Mouse (Mus musculus): Measurements from ENCODE around the gene Elovl5. TPM values are rescaled to one million over a fixed set of nuclear protein-coding genes. Genes with fewer than 3 reads are reported as not detected.

Elovl5 gene
- polyA plus RNA-seq, 1 experiment from 2014 or later = 84.9 TPM

- WGBS = 43% methylated on average over 15 of the region's 15 CpGs
- Histone ChIP-seq H3K36me3 (no peaks in the 10 kb centered on the region), H3K27ac (ENCODE audit: poor library complexity, severe bottlenecking) (no peak overlapping the region), H3K9me3 (replicated peaks) (no peaks in the 10 kb centered on the region), H3K4me3 (no peak overlapping the region), H3K27me3 (replicated peaks) (no peaks in the 10 kb centered on the region), H3K9ac (0 out of 2 replicates have a peak overlapping the region, but pooled peaks have one; percentile 9), H3K4me2 (peak overlapping the region; percentile 32), H3K4me1 (replicated peaks) (peaks cover 25% of the 10 kb centered on the region)
- no peak for ATAC-seq (ENCODE audit: insufficient number of reproducible peaks, low FRiP score)
Measured at GRCm38 (mm10) chr9:78016288-78016687, 99.1 kb downstream of the Elovl5 start.

- Histone ChIP-seq H3K9ac (0 out of 2 replicates have a peak overlapping the region, but pooled peaks have one; percentile 13), H3K4me3 (no peak overlapping the region), H3K27ac (ENCODE audit: poor library complexity, severe bottlenecking) (peak overlapping the region; percentile 35; the same call in 1 of the 2 replicates), H3K27me3 (replicated peaks) (no peaks in the 10 kb centered on the region), H3K36me3 (no peaks in the 10 kb centered on the region), H3K4me1 (replicated peaks) (peaks cover 32% of the 10 kb centered on the region), H3K4me2 (no peak overlapping the region), H3K9me3 (replicated peaks) (no peaks in the 10 kb centered on the region)
- WGBS = 19% methylated on average over 9 of the region's 9 CpGs
- peak; percentile 62 for ATAC-seq (ENCODE audit: insufficient number of reproducible peaks, low FRiP score)
Measured at GRCm38 (mm10) chr9:78021256-78021655, 104.1 kb downstream of the Elovl5 start.

GRCm38 (mm10) chr9:78022187-78022945 lies 105.2 kb downstream of the Elovl5 start:
- no peaks in the 10 kb centered on the region for H3K36me3 ChIP-seq
- no peaks in the 10 kb centered on the region for H3K9me3 ChIP-seq (replicated peaks)
- peaks cover 24% of the 10 kb centered on the region for H3K4me1 ChIP-seq (replicated peaks)
- H3K27me3 ChIP-seq (replicated peaks) = no peaks in the 10 kb centered on the region
- no peak overlapping the region for H3K4me3 ChIP-seq
- ATAC-seq (ENCODE audit: insufficient number of reproducible peaks, low FRiP score) = peak; percentile 30; the same call in 1 of the 2 replicates
- H3K9ac ChIP-seq = no peak overlapping the region
- H3K4me2 ChIP-seq = no peak overlapping the region
- WGBS = 59% methylated on average over 8 of the region's 8 CpGs
- H3K27ac ChIP-seq (ENCODE audit: poor library complexity, severe bottlenecking) = peak overlapping the region; percentile 35; the same call in 1 of the 2 replicates

DNA sequence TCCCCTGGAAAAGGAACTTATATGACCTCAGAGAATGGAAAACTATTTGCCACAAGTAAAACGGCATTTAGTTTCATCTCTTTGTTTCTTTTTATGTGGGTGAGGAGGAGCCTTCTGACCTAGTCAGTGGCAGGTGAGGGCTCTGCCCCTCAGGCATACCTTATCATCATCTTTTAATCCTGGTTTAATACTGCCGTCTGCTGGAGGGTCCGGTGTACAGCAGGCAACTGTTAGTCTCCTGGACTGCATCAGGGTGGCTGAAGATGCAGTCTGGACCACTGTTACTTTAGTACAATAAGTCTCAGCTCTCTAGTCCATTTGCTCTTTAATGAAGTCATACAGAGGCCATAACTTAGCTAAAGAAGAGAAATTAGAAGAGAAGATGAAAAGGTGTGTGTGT lies 107.7 kb downstream of the Elovl5 start:
- 20% methylated on average over 3 of the region's 3 CpGs for WGBS

DNA sequence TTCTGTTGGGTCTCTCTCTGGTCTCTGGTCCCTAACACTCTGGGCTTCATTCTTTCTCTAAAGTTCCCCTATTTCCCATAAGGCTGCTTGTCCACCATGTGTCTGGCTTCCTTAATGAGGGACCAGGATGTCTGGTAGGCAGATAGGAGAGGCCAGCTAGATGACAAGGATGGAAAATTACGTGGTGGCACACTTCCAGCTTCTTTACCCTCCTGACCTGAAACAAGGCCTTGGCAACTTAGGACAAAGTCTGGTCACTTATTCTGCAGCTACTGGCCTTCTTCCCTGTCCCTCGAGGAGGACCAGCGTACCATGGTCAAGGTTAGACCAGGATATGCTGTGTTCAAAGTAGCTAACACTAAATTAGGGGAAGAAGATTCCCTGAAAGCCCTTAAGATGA lies 109.9 kb downstream of the Elovl5 start:
- H3K9ac ChIP-seq = no peak overlapping the region
- H3K4me2 ChIP-seq = no peak overlapping the region
- no peaks in the 10 kb centered on the region for H3K36me3 ChIP-seq
- no peaks in the 10 kb centered on the region for H3K27me3 ChIP-seq (replicated peaks)
- H3K9me3 ChIP-seq (replicated peaks) = no peaks in the 10 kb centered on the region
- H3K4me3 ChIP-seq = no peak overlapping the region
- 61% methylated on average over 3 of the region's 3 CpGs for WGBS
- no peak overlapping the region for H3K27ac ChIP-seq (ENCODE audit: poor library complexity, severe bottlenecking)
- H3K4me1 ChIP-seq (replicated peaks) = peaks cover 5% of the 10 kb centered on the region
- no peak for ATAC-seq (ENCODE audit: insufficient number of reproducible peaks, low FRiP score)

More for the DNA sequence above, 107.7 kb downstream of the Elovl5 start:
- Histone ChIP-seq H3K4me1 (replicated peaks) (peaks cover 24% of the 10 kb centered on the region), H3K9me3 (replicated peaks) (no peaks in the 10 kb centered on the region), H3K36me3 (no peaks in the 10 kb centered on the region), H3K4me2 (no peak overlapping the region), H3K4me3 (no peak overlapping the region), H3K9ac (no peak overlapping the region), H3K27me3 (replicated peaks) (no peaks in the 10 kb centered on the region), H3K27ac (ENCODE audit: poor library complexity, severe bottlenecking) (no peak overlapping the region)
- ATAC-seq (ENCODE audit: insufficient number of reproducible peaks, low FRiP score) = no peak

DNA sequence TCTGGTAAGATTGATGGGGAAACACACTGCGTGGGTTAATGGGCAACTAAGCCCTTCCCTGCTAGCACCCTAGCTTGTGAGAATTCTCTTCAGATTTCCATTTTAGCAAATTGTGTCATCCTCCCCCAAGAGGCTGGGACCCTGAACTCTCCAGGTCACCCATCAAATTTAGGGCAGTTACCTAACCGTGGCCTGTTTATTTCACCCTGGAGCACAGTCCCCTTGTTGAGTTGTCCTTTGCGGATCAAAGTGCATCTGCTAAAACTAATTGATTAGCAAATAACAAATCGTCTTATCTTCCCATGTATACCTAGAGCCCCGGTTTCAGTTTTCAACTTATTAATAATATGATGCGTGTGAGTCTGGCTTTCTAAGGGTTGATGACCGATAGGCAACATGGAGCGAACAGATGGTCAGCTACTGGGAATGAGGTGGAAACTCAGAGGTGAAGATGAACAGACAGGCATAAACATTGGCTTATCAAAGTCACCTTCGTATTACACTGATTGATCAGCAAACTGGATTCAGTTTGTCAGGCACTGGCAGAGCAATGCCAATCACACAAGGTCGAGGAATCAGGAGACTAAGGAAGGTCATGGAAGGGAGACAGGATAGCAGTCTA lies 113.8 kb downstream of the Elovl5 start:
- Histone ChIP-seq H3K4me1 (replicated peaks) (0 out of 2 replicates have a peak, but pooled peaks cover 3% of the 10 kb centered on the region), H3K4me3 (no peak overlapping the region), H3K36me3 (no peaks in the 10 kb centered on the region), H3K27ac (ENCODE audit: poor library complexity, severe bottlenecking) (no peak overlapping the region), H3K9me3 (replicated peaks) (no peaks in the 10 kb centered on the region), H3K4me2 (no peak overlapping the region), H3K9ac (no peak overlapping the region), H3K27me3 (replicated peaks) (no peaks in the 10 kb centered on the region)
- 85% methylated on average over 10 of the region's 10 CpGs for WGBS
- ATAC-seq (ENCODE audit: insufficient number of reproducible peaks, low FRiP score) = no peak

DNA sequence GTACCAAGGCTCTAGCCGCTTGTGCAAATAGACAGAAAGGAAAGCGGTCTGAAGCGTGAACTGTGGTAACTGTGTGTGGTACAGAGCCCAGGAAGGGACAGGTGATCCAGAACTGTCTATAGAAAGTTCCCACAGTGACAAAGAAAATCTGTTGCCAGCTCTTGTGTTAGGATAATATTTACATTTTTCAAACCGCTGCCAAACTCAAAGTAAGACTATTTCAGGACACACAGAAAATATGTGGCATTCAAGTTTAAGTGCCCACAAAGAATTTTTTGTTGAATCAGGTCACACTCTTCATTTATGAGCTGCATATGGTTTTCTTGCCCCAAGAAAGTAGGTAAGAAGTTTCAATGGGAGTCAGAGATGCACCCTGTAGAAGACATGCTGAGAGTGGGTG lies 115.8 kb downstream of the Elovl5 start:
- Histone ChIP-seq H3K9me3 (replicated peaks) (no peaks in the 10 kb centered on the region), H3K4me1 (replicated peaks) (0 out of 2 replicates have a peak, but pooled peaks cover 3% of the 10 kb centered on the region), H3K4me2 (no peak overlapping the region), H3K27me3 (replicated peaks) (no peaks in the 10 kb centered on the region), H3K4me3 (no peak overlapping the region), H3K36me3 (no peaks in the 10 kb centered on the region), H3K9ac (no peak overlapping the region), H3K27ac (ENCODE audit: poor library complexity, severe bottlenecking) (no peak overlapping the region)
- WGBS = 90% methylated on average over 4 of the region's 4 CpGs
- no peak for ATAC-seq (ENCODE audit: insufficient number of reproducible peaks, low FRiP score)

Other genes with a start within 250 kb of the Elovl5 start
- gene Gclc, start 162.8 kb upstream of the Elovl5 start, polyA plus RNA-seq (2016; fragmentation: Nextera tagmentation; extraction: Ambion mirVana) = 13.0 and 13.7 TPM in 2 replicates
- not detected in 2 replicates for gene Gcm1, start 134.6 kb downstream of the Elovl5 start, polyA plus RNA-seq (2016; fragmentation: Nextera tagmentation; extraction: Ambion mirVana)
- gene Fbxo9, start 191.7 kb downstream of the Elovl5 start, polyA plus RNA-seq (2016; fragmentation: Nextera tagmentation; extraction: Ambion mirVana) = 44.2 and 45.9 TPM in 2 replicates
- 15.8 and 18.8 TPM in 2 replicates for gene Ick, start 191.8 kb downstream of the Elovl5 start, polyA plus RNA-seq (2016; fragmentation: Nextera tagmentation; extraction: Ambion mirVana)

Measured in heart, embryonic 12.5 days (tissue).